Mouse (Mus musculus) ovary, adult 18-20 months (tissue): ENCODE data around the gene Smg7.

ENCODE experiments used
- DNase-seq: peaks from one replicate; pipeline ENCODE4 v3.0.0; 2022; ENCODE audit warnings: low spot score, mixed read lengths

The Smg7 gene

GRCm38 (mm10) chr1:152838841-152839240 lies 63.6 kb downstream of the Smg7 start:
- DNase-seq, result no peak

- DNase-seq, result no peak
Measured at GRCm38 (mm10) chr1:152838026-152838702, 64.3 kb downstream of the Smg7 start.

- no peak for DNase-seq
Measured at GRCm38 (mm10) chr1:152835061-152835460, 67.4 kb downstream of the Smg7 start.

GRCm38 (mm10) chr1:152832316-152832715 lies 70.1 kb downstream of the Smg7 start:
- DNase-seq, result no peak

GRCm38 (mm10) chr1:152831619-152832018 lies 70.8 kb downstream of the Smg7 start:
- no peak for DNase-seq

GRCm38 (mm10) chr1:152831003-152831402 lies 71.4 kb downstream of the Smg7 start:
- no peak for DNase-seq

- DNase-seq, result no peak
Measured at GRCm38 (mm10) chr1:152830054-152830453, 72.4 kb downstream of the Smg7 start.

- no peak for DNase-seq
Measured at GRCm38 (mm10) chr1:152828637-152829355, 73.7 kb downstream of the Smg7 start.

GRCm38 (mm10) chr1:152828168-152828567 lies 74.3 kb downstream of the Smg7 start:
- DNase-seq, result no peak

GRCm38 (mm10) chr1:152826446-152826845 lies 76.0 kb downstream of the Smg7 start:
- no peak for DNase-seq

- no peak for DNase-seq
Measured at GRCm38 (mm10) chr1:152824206-152824605, 78.2 kb downstream of the Smg7 start.

- DNase-seq, result no peak
Measured at GRCm38 (mm10) chr1:152821746-152822145, 80.7 kb downstream of the Smg7 start.

GRCm38 (mm10) chr1:152820911-152821695 lies 81.3 kb downstream of the Smg7 start:
- no peak for DNase-seq

- no peak for DNase-seq
Measured at GRCm38 (mm10) chr1:152819558-152819957, 82.9 kb downstream of the Smg7 start.

GRCm38 (mm10) chr1:152817794-152818193 lies 84.7 kb downstream of the Smg7 start:
- DNase-seq, result no peak

- no peak for DNase-seq
Measured at GRCm38 (mm10) chr1:152817027-152817769, 85.2 kb downstream of the Smg7 start.

- no peak for DNase-seq
Measured at GRCm38 (mm10) chr1:152815265-152815701, 87.2 kb downstream of the Smg7 start.

GRCm38 (mm10) chr1:152810533-152811439 lies 91.7 kb downstream of the Smg7 start:
- no peak for DNase-seq

GRCm38 (mm10) chr1:152809541-152810252 lies 92.7 kb downstream of the Smg7 start:
- DNase-seq, result no peak

GRCm38 (mm10) chr1:152808392-152808680 lies 94.1 kb downstream of the Smg7 start:
- DNase-seq, result no peak
